Mouse (Mus musculus): Measurements from ENCODE around the gene Ntf5.

- no peak for TF ChIP-seq POLR2A (IDR thresholded peaks at IDR 0.05; ENCODE audit: low read depth, low read length)
- no peak for TF ChIP-seq CTCF (IDR thresholded peaks at IDR 0.05; ENCODE audit: borderline replicate concordance, insufficient read depth, low read length)
These were observed 52.1 kb downstream of the Ntf5 start for GRCm38 (mm10) chr7:45465549-45465948.

All from embryonic fibroblast, embryonic 13.5 days (primary cell).